Mouse (Mus musculus) liver, postnatal 0 days (tissue): ENCODE results near the gene Ppp1r35.

Experiments
- CTCF ChIP-seq: sonication (generic); IDR thresholded peaks from 2 replicates; pipeline ENCODE4 v1.5.1; 2016; ENCODE audit warnings: antibody characterized with exemption, low read depth
- EP300 ChIP-seq: IDR thresholded peaks from 2 replicates; pipeline ENCODE4 v1.6.1; 2016; ENCODE audit warnings: antibody characterized with exemption, low read depth, mild to moderate bottlenecking

DNA sequence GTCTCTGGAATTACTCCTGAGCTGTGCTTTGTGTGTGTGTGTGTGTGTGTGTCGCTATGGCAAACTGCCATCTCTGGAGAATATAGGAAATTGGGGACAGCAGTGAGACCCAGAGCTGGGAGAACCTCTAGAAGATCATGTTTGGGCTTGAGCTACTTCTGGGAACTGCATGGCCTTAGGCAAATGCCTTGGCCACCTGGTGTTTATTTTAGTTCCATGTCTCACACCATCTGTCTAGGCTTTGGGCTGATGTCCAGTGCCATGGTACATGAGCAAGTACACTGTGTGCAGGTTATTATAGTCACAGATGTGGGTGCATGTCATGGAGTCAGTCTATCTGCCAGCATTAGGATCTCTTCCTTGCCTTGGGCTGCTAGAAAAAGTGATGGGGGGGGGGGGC, 44.0 kb downstream of the Ppp1r35 start:
- no peak for TF ChIP-seq EP300
- no peak for TF ChIP-seq CTCF
